Mouse (Mus musculus): ENCODE data around the gene Tns3.

The Tns3 gene

DNA sequence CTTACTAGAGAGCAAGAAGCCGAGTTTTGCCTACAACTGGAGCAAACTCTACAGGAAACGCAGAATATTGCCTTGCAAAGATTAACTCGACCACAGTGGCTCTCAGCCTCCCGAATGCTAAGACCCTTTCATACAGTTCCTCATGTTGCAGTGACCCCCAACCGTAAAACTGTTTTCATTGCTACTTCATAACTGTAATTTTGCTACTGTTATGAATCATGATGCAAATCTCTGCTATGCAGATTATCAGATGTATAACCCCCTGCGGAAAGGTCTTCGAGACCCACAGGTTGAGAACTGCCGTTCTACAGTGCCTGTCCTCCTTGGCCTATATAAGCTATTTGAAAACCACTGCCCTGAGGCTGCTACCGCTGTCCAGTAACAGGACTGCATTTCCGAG, 46.0 kb downstream of the Tns3 start:
- DNase-seq (ENCODE audit: low spot score): no peak

- DNase-seq (ENCODE audit: low spot score): no peak
Observed at GRCm38 (mm10) chr11:8615436-8615835, 48.9 kb downstream of the Tns3 start.

DNA sequence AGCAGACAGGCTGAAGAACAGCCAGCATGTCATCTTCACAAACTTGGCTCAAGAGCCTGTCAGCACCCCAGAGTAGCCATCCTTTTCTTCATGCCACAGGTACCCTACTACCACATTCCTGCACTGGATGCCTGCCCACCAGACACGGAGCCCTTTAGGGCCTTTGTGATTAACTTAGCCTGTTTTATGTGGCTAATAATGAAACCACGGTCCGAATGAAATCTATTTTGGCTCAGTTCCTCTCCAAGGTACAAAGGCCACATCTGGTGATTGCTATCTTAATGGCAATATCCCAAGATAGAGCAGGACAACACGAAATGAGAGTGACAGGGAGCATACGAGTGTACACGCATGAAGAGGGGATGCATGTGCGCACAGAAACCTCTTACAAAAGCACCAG, 53.9 kb downstream of the Tns3 start:
- no peak for DNase-seq (ENCODE audit: low spot score)

GRCm38 (mm10) chr11:8609873-8610272, 54.5 kb downstream of the Tns3 start:
- no peak for DNase-seq (ENCODE audit: low spot score)

DNA sequence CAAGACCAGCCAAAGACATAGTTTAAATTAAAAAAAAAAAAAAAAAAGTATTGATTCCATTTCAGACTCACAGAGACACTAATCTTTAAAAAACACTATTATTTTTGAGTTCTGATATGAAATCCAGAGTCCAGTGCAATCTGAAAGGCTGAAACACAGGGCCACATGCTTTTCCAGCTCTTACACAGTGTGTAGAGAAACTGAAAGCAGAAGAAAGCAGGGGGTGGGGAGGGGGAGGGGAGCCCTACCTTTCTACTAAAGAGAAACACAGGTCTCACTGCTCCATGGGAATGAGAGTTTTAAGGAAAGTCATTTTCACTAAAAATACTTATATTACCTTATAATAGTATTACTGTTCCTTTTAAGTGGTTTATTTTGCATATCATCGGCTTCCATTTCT, 57.2 kb downstream of the Tns3 start:
- DNase-seq (ENCODE audit: low spot score): no peak

DNA sequence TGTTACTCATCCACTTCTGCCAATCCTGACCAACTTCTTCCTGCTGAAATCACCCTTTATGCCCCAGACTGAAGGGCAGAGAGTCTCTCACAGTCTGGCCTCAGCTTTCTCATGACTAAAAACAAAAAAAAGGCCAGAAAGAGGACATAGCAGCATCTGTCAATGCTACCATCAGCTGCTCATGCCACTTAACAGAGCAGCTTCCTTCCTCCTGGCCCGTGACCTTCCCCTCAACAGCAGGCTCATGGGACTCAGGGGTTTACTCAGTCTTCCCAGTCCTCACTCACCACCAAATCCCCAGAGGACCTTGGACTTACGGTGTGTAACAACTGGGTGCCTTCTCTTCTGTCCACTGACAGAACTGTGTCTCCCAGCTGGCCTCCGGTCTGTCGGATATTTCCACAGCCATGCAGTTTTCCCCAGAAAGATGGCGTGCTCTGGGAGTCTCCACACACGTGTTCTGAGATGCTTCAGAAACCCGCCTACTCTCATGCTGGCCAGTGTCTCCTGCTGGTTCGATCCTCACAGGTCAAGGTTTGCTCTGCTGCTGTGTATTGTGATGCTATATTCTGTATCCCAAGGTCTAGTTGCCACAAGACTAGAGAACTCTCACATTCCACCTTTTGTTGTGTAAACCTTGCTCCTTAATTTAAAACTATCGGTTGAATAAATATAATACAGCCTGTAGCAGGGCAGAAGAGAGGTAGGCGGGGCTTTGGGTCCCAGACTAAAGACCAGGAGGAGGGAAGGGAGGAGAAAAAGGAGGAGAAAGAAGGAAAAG, 59.4 kb downstream of the Tns3 start:
- DNase-seq (ENCODE audit: low spot score): no peak

DNA sequence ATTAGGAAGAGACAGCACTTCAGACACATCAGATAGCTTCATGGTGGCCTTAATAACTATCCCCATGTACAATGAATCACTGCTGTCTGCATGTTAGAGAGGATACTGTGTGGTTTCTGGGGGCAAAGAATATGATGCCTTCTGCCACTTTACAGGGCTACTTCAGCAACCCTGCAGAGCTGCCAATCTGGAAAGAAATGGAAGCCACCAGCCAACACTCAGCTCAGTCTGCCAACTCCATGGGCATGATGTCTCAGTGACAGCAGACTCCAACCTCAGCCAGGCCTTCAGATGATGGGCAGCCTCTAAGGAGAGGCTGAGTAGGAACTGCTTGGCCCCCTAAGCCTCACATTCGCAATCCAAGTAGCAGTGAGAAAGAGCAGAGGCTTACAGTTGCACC, 61.7 kb downstream of the Tns3 start:
- DNase-seq (ENCODE audit: low spot score): no peak

GRCm38 (mm10) chr11:8601411-8601821, 62.9 kb downstream of the Tns3 start:
- DNase-seq (ENCODE audit: low spot score): peak; percentile 35

- no peak for DNase-seq (ENCODE audit: low spot score)
Observed at GRCm38 (mm10) chr11:8595642-8596041, 68.7 kb downstream of the Tns3 start.

GRCm38 (mm10) chr11:8593172-8593571, 71.2 kb downstream of the Tns3 start:
- DNase-seq (ENCODE audit: low spot score): no peak

- no peak for DNase-seq (ENCODE audit: low spot score)
Observed at GRCm38 (mm10) chr11:8591271-8591670, 73.1 kb downstream of the Tns3 start.

DNA sequence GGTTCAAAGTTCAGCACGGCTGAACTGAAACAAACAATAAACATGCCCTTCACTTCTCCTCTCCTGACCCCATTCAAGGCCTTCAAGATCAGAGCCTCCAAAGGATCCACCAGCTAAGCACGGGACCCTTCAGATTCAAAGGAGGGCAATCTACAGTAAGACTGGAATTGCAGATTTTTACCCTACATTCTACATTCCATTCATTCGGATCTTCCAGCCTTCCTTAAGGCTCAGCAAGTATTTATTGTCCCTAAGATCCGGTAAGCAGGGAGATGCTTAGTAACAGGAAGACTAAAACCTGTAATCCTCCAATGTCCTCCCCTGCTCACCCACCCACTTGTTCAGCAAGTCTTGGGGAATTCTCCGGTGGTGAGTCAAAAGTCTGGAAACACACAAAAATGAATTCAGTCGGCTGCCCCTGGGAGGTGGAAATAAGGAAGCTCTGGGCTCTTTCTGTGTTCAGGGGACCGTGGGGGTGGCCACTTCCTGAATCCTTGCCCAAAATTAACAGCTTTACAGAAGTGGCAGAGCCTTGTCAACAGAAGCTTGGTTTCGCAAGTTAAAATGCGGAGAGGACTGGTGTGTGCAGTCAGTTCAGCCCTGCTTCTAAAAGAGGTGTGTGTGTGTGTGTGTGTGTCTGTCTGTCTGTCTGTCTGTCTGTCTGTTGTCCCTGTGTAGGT, 75.0 kb downstream of the Tns3 start:
- DNase-seq (ENCODE audit: low spot score): no peak

GRCm38 (mm10) chr11:8587941-8588340, 76.4 kb downstream of the Tns3 start:
- no peak for DNase-seq (ENCODE audit: low spot score)

DNA sequence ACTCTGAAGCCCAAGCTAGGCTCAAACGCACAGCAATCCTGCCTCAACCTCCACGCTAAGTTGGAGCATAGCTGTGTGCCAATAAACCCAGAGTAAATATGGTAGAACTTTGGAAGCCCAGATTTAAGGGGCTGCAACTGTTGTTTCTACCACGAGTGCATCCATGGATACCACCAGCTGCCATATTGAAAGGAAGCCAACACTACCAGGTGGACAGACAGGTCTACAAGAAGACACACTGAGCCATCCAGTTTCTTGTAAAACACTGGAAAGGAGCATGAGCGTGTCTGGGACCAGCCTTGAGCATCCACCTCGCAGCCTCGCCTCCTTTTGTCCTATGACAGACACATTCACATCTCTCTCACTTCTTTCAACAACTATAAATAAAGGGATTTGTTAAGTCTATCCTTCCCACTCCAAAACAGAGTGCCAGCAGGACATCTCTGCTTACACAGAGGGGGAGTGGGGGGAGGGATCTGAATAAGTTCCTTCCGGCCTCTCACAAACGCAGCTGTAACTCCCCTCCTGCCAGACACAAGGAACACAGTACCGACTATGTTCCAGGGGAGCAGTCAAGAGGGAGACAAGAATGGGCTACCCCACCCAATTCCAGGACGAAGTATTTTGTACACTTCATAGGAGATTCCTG, 77.2 kb downstream of the Tns3 start:
- no peak for DNase-seq (ENCODE audit: low spot score)

DNA sequence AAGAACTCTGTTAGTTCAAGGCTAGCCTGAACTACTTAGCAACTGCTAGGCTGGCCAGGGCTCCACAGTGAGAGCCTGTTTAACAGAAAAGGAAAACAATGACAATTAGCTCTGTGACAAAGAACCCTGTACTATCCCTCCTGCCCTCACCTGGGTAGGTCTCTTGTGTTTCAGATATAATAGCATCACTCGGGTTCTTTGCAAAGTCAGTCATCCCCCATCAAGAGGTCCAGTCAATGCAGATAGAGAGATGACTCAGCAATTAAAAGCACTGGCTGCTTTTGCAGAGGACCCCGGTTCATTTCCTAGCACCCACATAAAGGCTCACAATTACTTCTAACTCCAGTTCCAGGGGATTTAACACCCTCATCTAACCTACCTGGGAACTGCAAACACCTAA, 78.0 kb downstream of the Tns3 start:
- no peak for DNase-seq (ENCODE audit: low spot score)

DNA sequence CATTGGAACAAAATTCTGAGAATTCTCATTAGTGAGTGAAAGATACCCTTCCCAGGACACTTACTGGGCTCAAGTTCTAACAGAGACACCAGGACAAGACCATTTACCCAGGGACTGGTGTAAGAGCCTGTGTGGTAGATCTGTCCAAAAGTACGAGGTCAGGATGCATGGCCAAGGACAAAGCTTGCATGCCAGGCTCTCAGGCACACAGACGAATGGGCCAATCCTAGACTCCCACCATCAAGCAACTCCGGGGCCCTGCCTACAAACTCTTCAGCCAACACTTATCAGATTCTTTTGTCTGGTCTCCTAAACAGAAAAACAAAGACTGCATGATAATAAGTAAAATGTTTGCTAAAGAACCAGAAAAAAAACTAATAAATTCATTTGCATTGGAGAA, 78.6 kb downstream of the Tns3 start:
- no peak for DNase-seq (ENCODE audit: low spot score)

- DNase-seq (ENCODE audit: low spot score): peak; percentile 44
Observed at GRCm38 (mm10) chr11:8584925-8585324, 79.4 kb downstream of the Tns3 start.

DNA sequence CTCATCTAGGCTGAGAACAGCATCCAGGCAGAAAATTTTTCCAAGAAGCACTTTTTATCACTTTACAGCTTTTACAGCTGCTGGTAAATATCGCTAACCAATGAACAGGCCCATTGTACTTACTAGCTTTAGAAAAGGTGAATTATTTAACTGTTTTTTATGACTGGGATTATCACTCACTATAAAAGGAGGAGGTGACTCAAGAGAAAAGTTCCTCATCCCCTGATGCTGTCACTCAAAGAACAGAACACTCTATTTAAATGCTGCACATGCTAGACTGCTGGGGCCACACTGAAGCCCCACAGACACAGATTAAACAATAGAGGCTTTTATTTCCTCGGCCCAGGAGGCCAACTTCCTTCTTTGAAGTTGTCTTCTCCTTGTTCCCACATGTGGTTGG, 80.0 kb downstream of the Tns3 start:
- no peak for DNase-seq (ENCODE audit: low spot score)

- peak; percentile 25 for DNase-seq (ENCODE audit: low spot score)
Observed at GRCm38 (mm10) chr11:8583137-8583536, 81.2 kb downstream of the Tns3 start.

- DNase-seq (ENCODE audit: low spot score): no peak
Observed at GRCm38 (mm10) chr11:8582101-8582920, 82.0 kb downstream of the Tns3 start.

DNA sequence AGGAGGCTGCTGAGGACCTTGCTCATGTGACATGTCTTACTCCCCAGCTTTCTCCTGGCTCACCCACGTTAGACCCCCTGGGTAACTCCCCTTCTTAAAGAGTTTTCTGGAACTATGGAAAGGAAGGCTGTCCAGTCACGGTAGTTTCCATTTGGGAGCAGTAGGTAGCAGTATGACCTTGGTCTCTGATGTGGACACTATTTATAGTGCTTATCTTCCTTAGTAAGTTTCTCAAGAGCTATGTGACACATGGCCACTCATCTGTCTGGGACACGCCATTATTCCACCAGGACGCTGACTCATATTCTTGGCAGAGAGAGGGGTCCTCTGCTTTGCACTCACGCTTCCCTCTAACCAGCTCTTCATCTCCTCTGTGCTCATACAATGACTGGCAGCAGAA, 84.5 kb downstream of the Tns3 start:
- no peak for DNase-seq (ENCODE audit: low spot score)

All from retina, embryonic 14.5 days (tissue).